Mouse (Mus musculus) heart, embryonic 10.5 days (tissue): Measurements from ENCODE around the gene Stpg3. TPM values are rescaled to one million over a fixed set of nuclear protein-coding genes. Genes with fewer than 3 reads are reported as not detected.
"Not testable (repeated sequence)": the region's sequence is repeated elsewhere in the genome, so short reads cannot be mapped to it uniquely, and the experiment has no call there.

Experiments used
- DNase-seq: peaks from one replicate; pipeline ENCODE4 v3.0.0-alpha.2; 2017; ENCODE audit warnings: low spot score
- H3K27ac ChIP-seq: fragments of 300-500 bp; sonication (generic); 2 replicates; pipeline ENCODE4 v1.5.1; 2016; ENCODE audit warnings: mild to moderate bottlenecking
- H3K27me3 ChIP-seq: fragments of 300-500 bp; sonication (generic); 2 replicates; pipeline ENCODE4 v1.6.1; 2016; ENCODE audit warnings: mild to moderate bottlenecking; ENCODE audit not compliant: poor library complexity, insufficient read depth, severe bottlenecking
- H3K36me3 ChIP-seq: fragments of 300-500 bp; sonication (generic); 2 replicates; pipeline ENCODE4 v1.6.1; 2016; ENCODE audit warnings: mild to moderate bottlenecking, moderate library complexity
- H3K4me1 ChIP-seq: fragments of 300-500 bp; sonication (generic); 2 replicates; pipeline ENCODE4 v1.6.1; 2016; ENCODE audit warnings: mild to moderate bottlenecking
- H3K4me3 ChIP-seq: fragments of 300-500 bp; sonication (generic); 2 replicates; pipeline ENCODE4 v1.5.1; 2016; ENCODE audit warnings: mild to moderate bottlenecking, moderate library complexity
- H3K9me3 ChIP-seq: fragments of 300-500 bp; sonication (generic); 2 replicates; pipeline ENCODE4 v1.6.1; 2016; ENCODE audit warnings: mild to moderate bottlenecking, moderate library complexity
- WGBS: fragments of 180-500 bp; shearing (Covaris S2); methylation state at CpG from one replicate; pipeline ENCODE4 v1.1.7; 2016; 5-methylcytosine and 5-hydroxymethylcytosine counted together
- polyA plus RNA-seq: library from polyadenylated mRNA; unstranded; fragments of >200 nt; fragmentation: Nextera tagmentation; extraction: Ambion mirVana; gene quantifications from 2 replicates; pipeline ENCODE4 v1.2.1, GENCODE M21; 2016

Stpg3 gene
- 0.10 TPM in 1 of 2 replicates, not detected in the other for polyA plus RNA-seq

DNA sequence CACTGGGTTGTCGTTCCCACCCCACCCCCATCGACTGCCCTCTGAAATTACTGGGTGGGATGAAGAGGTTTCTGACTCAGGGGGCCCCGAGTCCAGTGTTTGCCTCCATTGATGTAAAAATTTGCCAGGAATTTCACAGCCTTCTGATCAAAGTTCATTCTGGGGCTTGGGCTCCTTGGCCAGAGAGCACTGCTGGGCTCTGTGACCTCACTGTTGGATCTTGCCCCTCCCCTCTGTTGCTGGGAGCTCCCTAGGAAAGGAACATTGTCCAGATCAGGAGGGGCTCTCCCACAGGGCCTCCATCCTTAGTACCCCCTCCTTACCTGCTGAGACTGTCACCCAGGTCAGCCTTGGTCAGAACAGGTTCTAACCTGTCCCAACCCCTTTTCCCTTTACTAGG lies at the start of gene Stpg3:
TSS of gene Stpg3 (minus strand) at position 194 of the 400 bp plus-strand sequence.
- peak within 1 kb of the TSS; percentile 10; the same call in 1 of the 2 replicates for H3K4me3 ChIP-seq
- no peaks in the 10 kb centered on the region; the same call in 1 of the 2 replicates for H3K36me3 ChIP-seq
- WGBS: 71% methylated on average over 3 of the region's 3 CpGs
- DNase-seq: no peak
- no peak within 1 kb of the TSS for H3K27ac ChIP-seq
- peaks cover 17% of the 10 kb centered on the region for H3K4me1 ChIP-seq
- peaks cover 34% of the 10 kb centered on the region for H3K27me3 ChIP-seq
- no peaks in the 10 kb centered on the region for H3K9me3 ChIP-seq

DNA sequence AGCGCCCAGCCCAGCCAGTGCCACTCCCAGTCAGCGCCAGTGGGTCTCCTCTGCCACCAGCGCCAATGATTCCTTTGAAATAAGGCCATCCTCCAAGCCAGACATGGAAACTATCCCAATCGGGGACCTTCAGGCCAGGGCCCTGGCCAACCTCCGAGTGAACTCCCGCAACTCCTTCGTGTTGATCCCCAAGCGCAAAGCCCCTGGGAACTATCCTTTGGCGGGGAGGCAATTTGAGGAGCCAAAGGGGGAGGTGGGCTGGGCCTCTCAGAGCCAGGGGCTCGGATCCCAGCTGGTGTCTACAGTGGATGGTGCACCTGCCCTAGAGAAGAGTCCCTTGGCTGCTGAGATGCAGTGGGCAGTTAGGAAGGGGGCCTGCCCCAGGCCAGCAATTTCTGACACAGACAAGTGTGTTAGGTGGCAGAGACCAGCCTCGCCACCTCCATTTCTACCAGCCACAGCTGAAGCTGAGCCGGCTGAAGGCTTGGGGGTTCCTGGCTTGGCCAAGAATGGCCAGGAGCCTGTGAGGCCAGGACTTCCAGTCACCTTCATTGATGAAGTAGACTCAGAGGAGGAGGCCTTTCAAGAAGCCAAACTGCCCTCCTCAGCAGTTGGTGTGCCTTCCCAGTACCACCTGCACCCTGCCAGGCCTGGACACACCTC lies 49.3 kb upstream of the Stpg3 start:
- Histone ChIP-seq H3K9me3 (no peaks in the 10 kb centered on the region), H3K27ac (peak overlapping the region; percentile 77), H3K4me1 (peaks cover 36% of the 10 kb centered on the region), H3K36me3 (peaks cover 11% of the 10 kb centered on the region; the same call in 1 of the 2 replicates), H3K27me3 (peaks cover 25% of the 10 kb centered on the region), H3K4me3 (peak overlapping the region; percentile 80)
- no peak for DNase-seq
- 20% methylated on average over 12 of the region's 12 CpGs for WGBS

DNA sequence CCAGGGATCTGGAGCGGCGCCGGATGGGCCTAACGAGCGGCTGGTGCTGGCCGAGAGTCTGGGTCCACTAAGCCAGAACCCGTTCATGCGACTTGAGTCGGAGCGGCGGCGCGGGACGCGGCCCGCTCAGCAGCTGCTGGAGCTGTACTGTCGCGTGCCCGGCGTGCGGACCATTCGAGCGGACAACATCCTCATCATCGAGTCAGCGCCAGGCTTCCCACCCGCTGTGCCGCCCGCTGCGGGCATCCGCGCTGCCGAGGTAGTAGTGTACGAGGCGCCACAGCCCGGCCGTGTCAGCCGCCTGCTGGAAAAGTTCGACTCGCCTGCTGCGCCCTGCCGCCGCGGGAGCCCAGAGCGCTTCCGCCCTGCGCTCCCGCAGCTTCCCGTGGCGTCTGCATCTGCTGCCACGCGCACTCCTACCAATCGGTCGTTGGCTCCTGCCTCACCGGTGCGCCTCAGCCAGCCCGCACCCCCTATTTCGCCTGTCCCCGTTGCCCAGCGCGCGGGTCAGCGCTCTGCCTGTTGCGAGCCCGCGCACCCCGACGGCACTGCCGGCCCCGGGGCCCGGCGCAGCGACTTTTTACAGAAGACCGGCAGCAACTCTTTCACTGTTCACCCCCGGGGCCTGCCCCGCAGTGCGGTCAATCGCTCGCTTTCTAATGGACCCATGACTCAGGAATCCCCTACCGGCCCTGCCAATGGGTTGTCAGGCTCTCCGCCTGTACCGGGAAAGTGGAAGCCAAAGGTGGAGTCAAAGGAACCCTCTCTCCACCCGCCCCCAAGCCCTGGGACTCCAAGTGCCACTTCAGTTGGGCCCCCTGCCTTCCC lies 48.6 kb upstream of the Stpg3 start:
- DNase-seq: no peak
- Histone ChIP-seq H3K4me3 (peak overlapping the region; percentile 80), H3K36me3 (0 out of 2 replicates have a peak, but pooled peaks cover 4% of the 10 kb centered on the region), H3K27me3 (peaks cover 25% of the 10 kb centered on the region), H3K27ac (peak overlapping the region; percentile 77), H3K4me1 (peaks cover 36% of the 10 kb centered on the region), H3K9me3 (no peaks in the 10 kb centered on the region)
- WGBS: under 1% methylated on average over 82 of the region's 82 CpGs

DNA sequence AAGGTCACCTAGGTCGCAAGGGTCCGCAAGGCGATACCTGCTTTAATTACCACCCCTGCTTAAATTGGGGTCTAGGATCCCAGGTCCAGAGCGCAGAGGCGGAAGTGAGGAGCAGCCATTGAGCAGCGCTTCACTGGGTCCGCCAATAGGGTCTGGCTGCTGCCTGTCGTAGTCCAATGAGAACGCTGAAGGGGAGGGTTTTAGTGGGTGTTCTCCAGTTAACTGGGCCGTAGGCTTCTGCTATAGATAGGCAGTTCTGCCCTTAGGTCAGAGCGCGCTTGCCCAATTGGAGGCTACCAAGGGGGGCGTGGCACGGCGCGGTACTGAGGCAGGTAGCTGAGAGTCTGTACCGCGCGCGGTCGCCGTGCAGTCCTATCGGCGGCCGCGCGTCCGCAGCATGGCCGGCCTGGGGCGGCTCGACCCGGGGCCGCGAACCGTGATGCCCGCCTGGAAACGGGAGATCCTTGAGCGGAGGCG lies 47.9 kb upstream of the Stpg3 start, which contains the start of gene Tprn:
TSS of gene Tprn (plus strand) at position 328 of the 477 bp plus-strand sequence.
- WGBS: under 1% methylated on average over 39 of the region's 39 CpGs
- peak within 1 kb of the TSS; percentile 80 for H3K4me3 ChIP-seq
- H3K4me1 ChIP-seq: peaks cover 34% of the 10 kb centered on the region
- peaks cover 25% of the 10 kb centered on the region for H3K27me3 ChIP-seq
- H3K36me3 ChIP-seq: no peaks in the 10 kb centered on the region
- H3K9me3 ChIP-seq: no peaks in the 10 kb centered on the region
- DNase-seq: peak; percentile 98
- H3K27ac ChIP-seq: peak within 1 kb of the TSS; percentile 83

DNA sequence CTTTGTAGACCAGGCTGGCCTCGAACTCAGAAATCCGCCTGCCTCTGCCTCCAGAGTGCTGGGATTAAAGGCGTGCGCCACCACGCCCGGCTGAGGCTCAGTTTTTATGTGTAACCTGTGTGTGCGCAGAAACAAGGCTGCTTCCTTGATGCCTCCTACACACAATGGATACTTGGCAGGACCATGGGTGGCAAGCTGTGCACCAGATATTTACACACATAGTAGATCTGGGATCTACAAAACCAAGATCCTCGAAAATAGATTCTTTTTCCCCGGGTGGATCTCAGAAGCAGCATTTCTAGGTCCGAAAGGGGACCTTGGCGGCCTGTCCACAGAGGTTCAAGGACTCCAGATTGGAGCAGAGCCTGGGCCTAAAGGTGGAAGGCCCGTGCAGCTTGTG lies 47.4 kb upstream of the Stpg3 start:
- H3K4me1 ChIP-seq: peaks cover 30% of the 10 kb centered on the region
- no peak for DNase-seq
- H3K4me3 ChIP-seq: peak overlapping the region; percentile 80
- no peaks in the 10 kb centered on the region for H3K9me3 ChIP-seq
- H3K27me3 ChIP-seq: peaks cover 25% of the 10 kb centered on the region
- H3K36me3 ChIP-seq: no peaks in the 10 kb centered on the region
- H3K27ac ChIP-seq: peak overlapping the region; percentile 83
- 43% methylated on average over 12 of the region's 12 CpGs for WGBS

DNA sequence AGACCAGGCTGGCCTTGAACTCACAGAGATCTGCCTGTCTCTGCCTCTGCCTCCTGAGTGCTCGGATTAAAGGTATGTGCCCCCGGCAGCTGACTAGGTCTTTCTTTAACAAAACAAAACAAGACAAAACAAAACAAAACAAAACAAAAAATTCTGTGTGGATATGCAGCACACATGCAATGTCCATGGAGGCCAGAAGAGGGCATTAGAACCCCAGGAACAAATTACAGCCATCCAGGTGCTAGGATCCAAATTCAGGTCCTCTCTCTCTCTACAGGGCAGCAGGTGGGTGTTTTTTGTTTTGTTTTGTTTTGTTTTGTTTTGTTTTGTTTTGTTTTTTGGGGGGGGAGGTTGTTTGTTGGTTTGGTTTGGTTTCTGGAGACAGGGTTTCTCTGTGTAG lies 44.5 kb upstream of the Stpg3 start:
- Histone ChIP-seq H3K4me3 (no peak overlapping the region), H3K27me3 (peaks cover 9% of the 10 kb centered on the region), H3K27ac (no peak overlapping the region), H3K4me1 (peaks cover 25% of the 10 kb centered on the region), H3K36me3 (no peaks in the 10 kb centered on the region), H3K9me3 (no peaks in the 10 kb centered on the region)
- WGBS: 41% methylated on average over 2 of the region's 2 CpGs
- no peak for DNase-seq

DNA sequence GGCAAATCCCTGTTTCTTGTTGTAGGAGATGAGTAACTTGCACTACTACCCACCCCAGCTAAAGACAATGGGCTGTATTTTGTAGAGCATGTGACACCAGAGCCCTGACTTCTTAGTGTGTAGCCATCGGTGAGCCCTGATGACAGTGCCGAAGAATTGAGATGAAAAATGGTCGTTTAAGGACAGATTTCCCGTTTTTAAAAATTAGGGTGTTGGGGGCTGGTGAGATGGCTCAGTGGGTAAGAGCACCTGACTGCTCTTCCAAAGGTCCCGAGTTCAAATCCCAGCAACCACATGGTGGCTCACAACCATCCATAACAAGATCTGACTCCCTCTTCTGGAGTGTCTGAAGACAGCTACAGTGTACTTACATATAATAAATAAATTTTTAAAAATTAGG lies 42.8 kb upstream of the Stpg3 start:
- DNase-seq, H3K27me3 ChIP-seq, H3K36me3 ChIP-seq, H3K4me3 ChIP-seq, H3K9me3 ChIP-seq, H3K27ac ChIP-seq: not testable (repeated sequence)
- 79% methylated on average over 5 of the region's 5 CpGs for WGBS
- H3K4me1 ChIP-seq: peaks cover 13% of the 10 kb centered on the region

DNA sequence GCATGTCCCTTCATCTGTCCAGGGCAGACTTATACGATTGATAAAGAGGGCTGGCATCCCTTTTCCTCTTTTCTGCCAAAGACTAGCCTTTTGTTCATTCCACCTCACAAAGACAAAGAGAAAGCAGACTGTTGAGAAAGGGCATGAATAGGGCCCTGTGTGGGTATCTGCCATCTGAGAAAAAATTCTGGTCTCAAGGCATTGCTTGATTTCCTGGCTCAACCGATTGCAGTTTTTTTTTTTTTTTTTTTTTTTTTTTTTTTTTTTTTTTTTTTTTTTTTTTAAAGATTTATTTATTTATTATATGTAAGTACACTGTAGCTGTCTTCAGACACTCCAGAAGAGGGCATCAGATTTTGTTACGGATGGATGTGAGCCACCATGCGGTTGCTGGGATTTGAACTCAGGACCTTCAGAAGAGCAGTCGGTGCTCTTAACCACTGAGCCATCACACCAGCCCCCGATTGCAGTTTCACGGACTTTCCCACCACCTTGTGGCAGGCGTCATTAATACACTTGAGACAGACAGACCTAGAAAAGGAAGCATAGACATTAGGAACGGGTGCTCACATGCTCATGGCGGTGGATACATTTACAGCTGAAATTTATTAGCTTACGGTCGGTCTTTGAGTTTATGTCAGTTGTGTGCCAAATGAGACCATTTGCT lies 42.1 kb upstream of the Stpg3 start:
- not testable (repeated sequence) for H3K27ac ChIP-seq, H3K9me3 ChIP-seq, DNase-seq, H3K27me3 ChIP-seq
- WGBS: 59% methylated on average over 12 of the region's 12 CpGs
- Histone ChIP-seq H3K4me3 (peak overlapping the region; percentile 84), H3K4me1 (peaks cover 13% of the 10 kb centered on the region), H3K36me3 (peaks cover 15% of the 10 kb centered on the region)

DNA sequence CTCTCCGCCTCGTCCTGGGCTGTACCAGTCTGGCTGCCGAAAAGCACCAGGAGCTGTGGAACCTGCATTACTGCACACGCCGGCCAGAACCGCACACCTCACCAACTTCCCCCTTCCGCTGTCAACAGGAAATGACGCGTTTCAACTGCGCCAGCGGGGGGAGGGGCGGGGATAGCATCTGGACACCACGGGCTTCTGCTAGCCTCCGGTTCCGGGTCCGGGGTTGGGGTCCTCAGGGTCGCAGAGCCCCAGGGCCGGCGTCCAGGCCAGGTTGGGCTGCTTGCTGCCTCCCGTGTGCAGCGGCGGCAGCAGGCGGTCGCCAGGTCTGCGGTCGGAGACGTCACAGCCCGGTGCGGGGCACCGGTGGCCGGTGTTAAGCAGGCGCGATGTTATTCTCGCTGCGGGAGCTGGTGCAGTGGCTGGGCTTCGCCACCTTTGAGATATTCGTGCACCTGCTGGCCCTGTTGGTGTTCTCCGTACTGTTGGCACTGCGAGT lies 40.9 kb upstream of the Stpg3 start, which contains the start of gene Tmem203:
TSS of gene Tmem203 (plus strand) at position 156 of the 496 bp plus-strand sequence.
- H3K9me3 ChIP-seq: no peaks in the 10 kb centered on the region
- H3K4me1 ChIP-seq: peaks cover 13% of the 10 kb centered on the region
- H3K36me3 ChIP-seq: peaks cover 26% of the 10 kb centered on the region
- H3K27me3 ChIP-seq: no peaks in the 10 kb centered on the region
- whole genome bisulfite sequencing: under 1% methylated on average over 39 of the region's 39 CpGs
- peak within 1 kb of the TSS; percentile 94 for H3K27ac ChIP-seq
- peak within 1 kb of the TSS; percentile 84 for H3K4me3 ChIP-seq
- DNase-seq: peak; percentile 97

DNA sequence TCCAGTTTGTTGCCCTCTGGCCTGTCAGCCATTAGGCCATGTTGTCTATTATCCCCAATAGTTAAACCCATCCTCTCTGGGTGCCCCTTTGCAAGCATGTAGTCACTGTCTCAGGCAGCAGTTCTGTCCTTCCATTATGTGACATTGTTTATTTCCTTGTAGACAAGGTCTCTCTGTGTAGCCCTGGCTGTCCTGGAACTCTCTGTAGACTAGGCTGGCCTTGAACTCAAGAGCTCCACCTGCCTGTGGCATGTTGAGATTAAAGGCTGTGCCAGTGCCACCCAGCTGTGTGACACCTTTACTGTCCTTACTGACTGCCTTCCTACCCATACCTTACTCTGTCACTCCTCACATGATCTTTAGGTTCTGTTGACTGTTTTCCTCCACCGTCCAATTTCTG lies 37.9 kb upstream of the Stpg3 start:
- H3K4me3 ChIP-seq: no peak overlapping the region
- peaks cover 13% of the 10 kb centered on the region for H3K4me1 ChIP-seq
- no peaks in the 10 kb centered on the region for H3K9me3 ChIP-seq
- 90% methylated on average over 1 of the region's 1 CpGs for WGBS
- DNase-seq: no peak
- H3K27ac ChIP-seq: no peak overlapping the region
- H3K27me3 ChIP-seq: no peaks in the 10 kb centered on the region
- peaks cover 56% of the 10 kb centered on the region for H3K36me3 ChIP-seq

DNA sequence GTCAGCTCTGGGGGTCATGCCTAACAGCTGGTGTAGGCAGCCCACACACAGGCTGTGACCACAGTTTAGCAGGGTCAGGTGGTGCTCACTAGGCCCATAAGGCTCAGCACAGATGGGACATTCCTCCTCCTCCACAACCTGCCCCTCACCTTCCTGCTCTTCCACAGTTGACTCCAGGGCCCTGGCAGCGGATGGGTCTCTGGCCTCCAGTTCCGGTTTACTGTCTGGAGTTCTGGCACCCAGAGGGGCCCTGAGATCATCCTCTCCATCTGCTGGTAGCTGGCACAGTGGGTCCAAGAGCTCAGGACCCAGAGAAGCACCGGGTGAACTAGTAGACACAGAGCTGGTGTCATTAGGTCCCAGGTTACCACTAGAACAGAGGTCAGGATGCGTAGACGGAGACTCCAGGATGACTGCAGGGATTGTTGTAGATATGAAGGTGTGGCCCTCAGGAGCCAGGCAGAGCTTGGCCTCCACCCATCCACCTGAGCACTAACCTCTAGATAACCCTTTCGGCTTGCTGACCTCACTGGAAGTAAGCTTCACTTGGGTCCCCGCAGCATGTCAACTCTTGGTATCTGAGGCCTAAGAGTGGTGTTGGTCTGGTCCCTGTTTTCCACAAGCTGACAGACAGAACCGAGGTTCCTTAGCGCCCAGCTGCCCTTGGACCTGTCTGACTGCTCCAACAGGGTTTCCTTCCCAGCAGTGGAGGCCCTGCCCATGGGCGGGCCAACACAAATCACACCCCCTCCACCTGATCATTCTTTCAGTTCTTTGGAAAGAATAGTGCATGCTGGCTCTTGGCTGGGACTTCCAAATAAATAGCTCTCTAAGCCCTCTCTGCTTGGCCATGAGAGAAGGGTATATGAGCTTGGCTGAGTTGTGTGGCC lies 32.0 kb upstream of the Stpg3 start, which contains the start of gene AL732309.1:
TSS of gene AL732309.1 (minus strand) at position 681 of the 890 bp plus-strand sequence.
- whole genome bisulfite sequencing: 81% methylated on average over 10 of the region's 10 CpGs
- Histone ChIP-seq H3K9me3 (no peaks in the 10 kb centered on the region), H3K27me3 (peaks cover 30% of the 10 kb centered on the region), H3K27ac (no peak within 1 kb of the TSS), H3K4me1 (peaks cover 17% of the 10 kb centered on the region), H3K4me3 (no peak within 1 kb of the TSS), H3K36me3 (peaks cover 61% of the 10 kb centered on the region)
- DNase-seq: no peak
